Mouse (Mus musculus): ENCODE results near the gene Ogfod3. TPM values are rescaled to one million over a fixed set of nuclear protein-coding genes. Genes with fewer than 3 reads are reported as not detected.

Ogfod3 gene
- total and polyA plus RNA-seq, 3 experiments = 12.3 to 12.7 TPM; not detected in 1

GRCm38 (mm10) chr11:121163751-121164150, 40.8 kb downstream of the Ogfod3 start:
- H3K27me3 ChIP-seq (ENCODE audit: control insufficient read depth in 1 of 2, insufficient read depth in 2 of 2, low read length in 2 of 2) = peaks cover 11 to 17% of the 10 kb centered on the region in 2 experiments
- no peak overlapping the region for H3K9ac ChIP-seq (ENCODE audit: control insufficient read depth, low read depth, low read length, poor library complexity, severe bottlenecking)
- no peak for TF ChIP-seq USF1 (IDR thresholded peaks at IDR 0.05; ENCODE audit: low read depth, low read length)
- TF ChIP-seq MAX (IDR thresholded peaks at IDR 0.05; ENCODE audit: low read length) = no peak
- TF ChIP-seq TCF12 (IDR thresholded peaks at IDR 0.05; ENCODE audit: low read depth, low read length) = no peak
- TF ChIP-seq CHD2 (IDR thresholded peaks at IDR 0.05; ENCODE audit: low read length) = no peak
- no peak for TF ChIP-seq MYB (IDR thresholded peaks at IDR 0.05; ENCODE audit: low read depth, low read length)
- no peak for TF ChIP-seq ZMIZ1 (IDR thresholded peaks at IDR 0.05; ENCODE audit: low read depth, low read length)
- TF ChIP-seq MEF2A (IDR thresholded peaks at IDR 0.05; ENCODE audit: extremely low read depth, insufficient replicate concordance, low read depth, low read length, poor library complexity, severe bottlenecking) = no peak
- no peaks in the 10 kb centered on the region for H3K4me1 ChIP-seq (ENCODE audit: control insufficient read depth in 1 of 2, insufficient read depth in 2 of 2, low read length in 2 of 2)
- no peak overlapping the region for H3K4me3 ChIP-seq (ENCODE audit: control insufficient read depth in 1 of 2, insufficient read depth in 1 of 2, low read depth in 2 of 2, low read length in 2 of 2)
- H3K27ac ChIP-seq (ENCODE audit: control insufficient read depth, low read depth, low read length) = no peak overlapping the region
- no peak for DNase-seq (ENCODE audit: low read depth, low spot score)
- H3K79me2 ChIP-seq (ENCODE audit: control insufficient read depth, insufficient read depth, low read length, poor library complexity) = no peaks in the 10 kb centered on the region
- no peaks in the 10 kb centered on the region for H3K36me3 ChIP-seq (ENCODE audit: control insufficient read depth in 1 of 2, insufficient read depth in 2 of 2, low read length in 2 of 2)
- no peaks in the 10 kb centered on the region for H3K9me3 ChIP-seq (replicated peaks; ENCODE audit: insufficient read depth, low read length)

GRCm38 (mm10) chr11:121160636-121161346, 43.7 kb downstream of the Ogfod3 start:
- TF ChIP-seq E2F4 (IDR thresholded peaks at IDR 0.05; ENCODE audit: borderline replicate concordance, low read depth, low read length) = no peak
- no peak for TF ChIP-seq ZNF384 (IDR thresholded peaks at IDR 0.05; ENCODE audit: low read depth, low read length)
- TF ChIP-seq POLR2AphosphoS5 (IDR thresholded peaks at IDR 0.05; ENCODE audit: borderline replicate concordance, low read depth, low read length) = no peak
- TF ChIP-seq TBP (IDR thresholded peaks at IDR 0.05; ENCODE audit: low read depth, low read length) = no peak
- TF ChIP-seq POLR2A (IDR thresholded peaks at IDR 0.05; ENCODE audit: control insufficient read depth in 1 of 2, insufficient read depth in 1 of 2, low read depth in 1 of 2, low read length in 2 of 2, poor library complexity in 1 of 2) = no peak
- TF ChIP-seq ETS1 (IDR thresholded peaks at IDR 0.05; ENCODE audit: low read depth, low read length) = no peak
- no peak for TF ChIP-seq MYB (IDR thresholded peaks at IDR 0.05; ENCODE audit: low read depth, low read length)
- TF ChIP-seq MAX (IDR thresholded peaks at IDR 0.05; ENCODE audit: low read length) = no peak
- TF ChIP-seq GABPA (IDR thresholded peaks at IDR 0.05; ENCODE audit: low read depth, low read length) = no peak
- TF ChIP-seq GATA1 (IDR thresholded peaks at IDR 0.05; ENCODE audit: low read depth, low read length) = no peak
- TF ChIP-seq CHD1 (IDR thresholded peaks at IDR 0.05; ENCODE audit: low read depth, low read length) = no peak
- no peak for TF ChIP-seq MYC (IDR thresholded peaks at IDR 0.05; ENCODE audit: low read depth, low read length)
- TF ChIP-seq KAT2A (conservative IDR thresholded peaks at IDR 0.05; ENCODE audit: low read depth, low read length) = no peak
- no peak for TF ChIP-seq USF2 (IDR thresholded peaks at IDR 0.05; ENCODE audit: borderline replicate concordance in 1 of 2, insufficient read depth in 1 of 2, low read depth in 1 of 2, low read length in 2 of 2)
- no peak for TF ChIP-seq SMC3 (IDR thresholded peaks at IDR 0.05; ENCODE audit: low read depth, low read length)
- TF ChIP-seq CHD2 (IDR thresholded peaks at IDR 0.05; ENCODE audit: low read length) = no peak
- no peak for TF ChIP-seq NRF1 (IDR thresholded peaks at IDR 0.05; ENCODE audit: insufficient read depth, low read depth, low read length, poor library complexity, severe bottlenecking)
- H3K4me3 ChIP-seq (ENCODE audit: control insufficient read depth in 1 of 2, insufficient read depth in 1 of 2, low read depth in 2 of 2, low read length in 2 of 2) = no peak overlapping the region
- no peak overlapping the region for H3K9ac ChIP-seq (ENCODE audit: control insufficient read depth, low read depth, low read length, poor library complexity, severe bottlenecking)
- H3K79me2 ChIP-seq (ENCODE audit: control insufficient read depth, insufficient read depth, low read length, poor library complexity) = no peaks in the 10 kb centered on the region
- DNase-seq (ENCODE audit: low read depth, low spot score) = no peak
- no peaks in the 10 kb centered on the region for H3K9me3 ChIP-seq (replicated peaks; ENCODE audit: insufficient read depth, low read length)
- no peaks in the 10 kb centered on the region for H3K4me1 ChIP-seq (ENCODE audit: control insufficient read depth in 1 of 2, insufficient read depth in 2 of 2, low read length in 2 of 2)
- peaks cover 7 to 8% of the 10 kb centered on the region in 2 experiments for H3K27me3 ChIP-seq (ENCODE audit: control insufficient read depth in 1 of 2, insufficient read depth in 2 of 2, low read length in 2 of 2)
- H3K27ac ChIP-seq (ENCODE audit: control insufficient read depth, low read depth, low read length) = no peak overlapping the region
- no peaks in the 10 kb centered on the region for H3K36me3 ChIP-seq (ENCODE audit: control insufficient read depth in 1 of 2, insufficient read depth in 2 of 2, low read length in 2 of 2)
